Mouse (Mus musculus): ENCODE measurements at regions not wholly inside any gene's neighbourhood (a gene's known extent, or its start where the extent isn't known, plus 50 kb on each side); places are given as distances from the start of the nearest gene placed in this dataset.

- peak; percentile 59 to 74 for DNase-seq (ENCODE audit: inconsistent age in 2 of 2, low spot score in 1 of 2)
These were observed 753.1 kb downstream of the Gm10330 start for GRCm38 (mm10) chr12:23026976-23027375.

- peak; percentile 57 to 63 for DNase-seq (ENCODE audit: inconsistent age in 2 of 2, low spot score in 1 of 2)
These were observed 756.5 kb downstream of the Gm10330 start for GRCm38 (mm10) chr12:23023556-23023955.

DNA sequence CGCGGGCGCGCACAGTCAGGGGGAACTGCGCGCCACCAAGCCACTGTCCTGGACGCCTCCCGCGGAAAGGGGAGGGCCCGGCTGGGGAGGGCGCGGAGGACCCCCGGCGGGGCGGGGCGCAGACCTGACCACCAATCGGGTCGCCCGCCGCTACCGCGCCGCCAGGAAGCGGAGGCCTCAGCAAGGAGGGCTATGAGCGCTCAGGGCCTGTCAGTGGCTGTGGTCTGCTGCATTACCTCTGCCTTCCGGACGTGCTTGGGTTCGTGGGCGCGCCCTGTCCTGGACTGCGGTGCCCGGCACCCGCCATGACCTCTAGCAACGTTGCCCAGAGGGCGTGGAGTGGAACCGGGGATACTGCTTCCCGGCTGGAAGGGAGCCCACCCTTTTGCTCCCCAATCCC is 769.9 kb downstream of the Gm10330 start:
- peak; percentile 58 to 77 for DNase-seq (ENCODE audit: inconsistent age in 2 of 2, low spot score in 1 of 2)

GRCm38 (mm10) chr12:23009662-23010061 is 770.4 kb downstream of the Gm10330 start:
- peak in 1 of 2 experiments; percentile 51 for DNase-seq (ENCODE audit: inconsistent age in 2 of 2, low spot score in 1 of 2)
